Mouse (Mus musculus) G1E (cell line): ENCODE data around the gene Akap9.

Experiments used
- CTCF ChIP-seq: IDR thresholded peaks from 2 replicates; pipeline ENCODE4 v1.5.1; 2012; ENCODE audit warnings: low read depth, low read length, inconsistent platforms, mixed read lengths
- GATA1 ChIP-seq: IDR thresholded peaks from 2 replicates; pipeline ENCODE4 v1.6.1; 2012; ENCODE audit warnings: borderline replicate concordance, low read length, inconsistent platforms, mixed read lengths
- GATA2 ChIP-seq: IDR thresholded peaks from 2 replicates; pipeline ENCODE4 v1.6.1; 2012; ENCODE audit warnings: low read depth, low read length, inconsistent platforms, borderline replicate concordance
- POLR2AphosphoS5 ChIP-seq: IDR thresholded peaks from 2 replicates; pipeline ENCODE4 v1.6.1; 2012; ENCODE audit warnings: low read depth, low read length, inconsistent platforms; ENCODE audit not compliant: insufficient replicate concordance
- TAL1 ChIP-seq: conservative IDR thresholded peaks from 2 replicates; pipeline ENCODE4 v1.6.1; 2012; ENCODE audit warnings: low read depth, low read length, inconsistent platforms, mixed read lengths

DNA sequence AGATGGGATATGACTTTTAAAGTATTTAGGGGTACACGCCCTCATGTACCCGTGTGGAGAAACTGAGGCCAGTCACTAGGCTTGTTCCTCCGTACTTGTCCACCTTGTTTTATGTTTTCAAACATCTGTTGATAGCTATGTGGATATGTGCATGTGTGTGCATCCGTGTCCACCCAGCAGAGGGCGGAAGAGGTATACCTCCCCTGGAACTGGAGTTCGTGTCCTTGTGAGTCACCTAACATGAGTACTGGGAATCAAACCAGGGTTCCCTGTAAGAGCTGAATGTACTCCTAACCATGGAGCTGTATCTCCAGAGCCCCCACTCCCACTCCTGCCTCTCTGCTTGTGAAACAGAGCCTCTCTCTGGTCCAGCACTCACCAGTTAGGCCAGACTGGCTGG, 112.5 kb downstream of the Akap9 start:
- no peak for TF ChIP-seq POLR2AphosphoS5
- TF ChIP-seq TAL1, result no peak
- TF ChIP-seq CTCF, result no peak
- no peak for TF ChIP-seq GATA1
- TF ChIP-seq GATA2, result no peak
